Mouse (Mus musculus) kidney, postnatal 0 days (tissue): Measurements from ENCODE around the gene Fbxl17. TPM values are rescaled to one million over a fixed set of nuclear protein-coding genes. Genes with fewer than 3 reads are reported as not detected.

ENCODE experiments used
- ATAC-seq: fragments of 200-750 bp; cut with Nextera tagmentation; replicated peaks from 2 replicates; pipeline ENCODE4 v1.8.0; 2017; ENCODE audit warnings: low read depth, moderate number of reproducible peaks, moderate TSS enrichment, moderate library complexity; ENCODE audit not compliant: low FRiP score
- DNase-seq: peaks from one replicate; pipeline ENCODE4 v3.0.0-alpha.2; 2016; ENCODE audit warnings: low spot score
- H3K27ac ChIP-seq: fragments of 300-500 bp; sonication (generic); 2 replicates; pipeline ENCODE4 v1.5.1; 2014; ENCODE audit warnings: mild to moderate bottlenecking
- H3K27me3 ChIP-seq: fragments of 300-500 bp; sonication (generic); 2 replicates; pipeline ENCODE4 v1.6.1; 2014; ENCODE audit warnings: low read length, mixed read lengths; ENCODE audit not compliant: insufficient read depth
- H3K36me3 ChIP-seq: fragments of 300-500 bp; sonication (generic); 2 replicates; pipeline ENCODE4 v1.6.1; 2014; ENCODE audit warnings: low read length, mixed read lengths; ENCODE audit not compliant: insufficient read depth
- H3K4me1 ChIP-seq: fragments of 300-500 bp; sonication (generic); replicated peaks from 2 replicates; pipeline ENCODE4 v1.6.1; 2014; ENCODE audit warnings: antibody characterized with exemption, low read length, mixed read lengths; ENCODE audit not compliant: insufficient read depth
- H3K4me2 ChIP-seq: fragments of 300-500 bp; sonication (generic); 2 replicates; pipeline ENCODE4 v1.6.1; 2014; ENCODE audit warnings: mild to moderate bottlenecking, low read length, moderate library complexity, mixed read lengths
- H3K4me3 ChIP-seq: fragments of 300-500 bp; sonication (generic); replicated peaks from 2 replicates; pipeline ENCODE4 v1.5.1; 2014; ENCODE audit warnings: low read depth, low read length
- H3K9ac ChIP-seq: fragments of 300-500 bp; sonication (generic); 2 replicates; pipeline ENCODE4 v1.6.1; 2014; ENCODE audit warnings: low read depth, low read length
- H3K9me3 ChIP-seq: fragments of 300-500 bp; sonication (generic); replicated peaks from 2 replicates; pipeline ENCODE4 v1.6.1; 2016; ENCODE audit warnings: low read length, inconsistent platforms, mixed read lengths
- CTCF ChIP-seq: IDR thresholded peaks from 2 replicates; pipeline ENCODE4 v1.5.1; 2016; ENCODE audit warnings: antibody characterized with exemption, low read depth, mild to moderate bottlenecking, moderate library complexity
- WGBS: fragments of 180-500 bp; shearing (Covaris S2); extraction: QIAGEN DNeasy Blood & Tissue Kit; methylation state at CpG from one replicate; pipeline ENCODE4 v1.1.7; 2014; 5-methylcytosine and 5-hydroxymethylcytosine counted together
- polyA plus RNA-seq: library from polyadenylated mRNA; unstranded; fragments of >200 nt; fragmentation: Nextera tagmentation; extraction: Ambion mirVana; gene quantifications from 2 replicates; pipeline ENCODE4 v1.2.1, GENCODE M21; 2015

The Fbxl17 gene
- polyA plus RNA-seq, 1 experiment from 2014 or later, result 9.0 TPM

DNA sequence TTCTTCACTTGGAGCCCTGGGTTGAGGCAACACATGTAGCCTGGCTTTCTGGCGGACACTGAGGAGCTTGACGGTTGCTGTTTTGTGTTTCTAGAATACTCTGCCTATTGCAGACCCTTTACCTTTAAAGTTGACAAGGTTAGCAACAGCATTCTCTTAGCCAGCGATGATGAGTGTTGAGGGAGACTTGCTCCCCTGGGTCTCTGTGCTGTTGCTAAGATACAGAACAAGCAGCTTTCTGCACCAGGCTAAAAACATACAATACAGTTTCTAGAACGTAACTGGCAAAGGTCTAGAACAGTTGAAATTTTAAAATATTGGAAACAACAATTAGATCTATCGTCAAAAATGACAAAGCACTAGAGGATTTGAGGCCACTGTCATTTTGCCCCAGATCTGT lies 420.7 kb downstream of the Fbxl17 start:
- no peak for DNase-seq
- no peaks in the 10 kb centered on the region for H3K4me1 ChIP-seq
- no peak overlapping the region for H3K9ac ChIP-seq
- H3K27me3 ChIP-seq, result no peaks in the 10 kb centered on the region
- WGBS, result 89% methylated on average over 5 of the region's 5 CpGs
- no peak overlapping the region for H3K4me2 ChIP-seq
- no peaks in the 10 kb centered on the region for H3K36me3 ChIP-seq
- no peak overlapping the region for H3K27ac ChIP-seq
- no peak overlapping the region for H3K4me3 ChIP-seq
- no peak for TF ChIP-seq CTCF
- no peak for ATAC-seq
- no peaks in the 10 kb centered on the region for H3K9me3 ChIP-seq

DNA sequence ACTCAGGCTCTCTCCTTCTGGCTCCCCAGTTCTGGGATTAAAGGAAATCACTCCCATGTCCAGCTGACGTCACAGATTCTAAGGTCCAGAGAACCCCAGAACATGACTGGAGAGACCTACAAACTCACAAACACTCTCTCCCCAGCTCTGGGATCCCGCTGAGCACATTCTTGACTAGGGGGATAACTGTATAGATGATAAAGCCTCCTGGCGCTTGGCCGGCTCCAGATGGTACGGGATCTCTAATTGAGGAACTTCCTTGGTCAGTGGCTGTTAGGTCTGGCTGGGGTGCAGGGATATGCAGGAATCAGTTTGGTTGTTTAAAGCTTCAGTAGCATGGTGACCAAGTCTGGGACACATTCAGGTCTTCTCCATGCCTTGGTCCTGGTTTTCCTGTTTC lies 422.3 kb downstream of the Fbxl17 start:
- no peak for DNase-seq
- no peak for TF ChIP-seq CTCF
- H3K4me1 ChIP-seq, result no peaks in the 10 kb centered on the region
- no peak overlapping the region for H3K4me2 ChIP-seq
- no peaks in the 10 kb centered on the region for H3K27me3 ChIP-seq
- H3K27ac ChIP-seq, result no peak overlapping the region
- WGBS, result 79% methylated on average over 5 of the region's 5 CpGs
- ATAC-seq, result no peak
- no peaks in the 10 kb centered on the region for H3K36me3 ChIP-seq
- H3K9ac ChIP-seq, result no peak overlapping the region
- H3K4me3 ChIP-seq, result no peak overlapping the region
- no peaks in the 10 kb centered on the region for H3K9me3 ChIP-seq

DNA sequence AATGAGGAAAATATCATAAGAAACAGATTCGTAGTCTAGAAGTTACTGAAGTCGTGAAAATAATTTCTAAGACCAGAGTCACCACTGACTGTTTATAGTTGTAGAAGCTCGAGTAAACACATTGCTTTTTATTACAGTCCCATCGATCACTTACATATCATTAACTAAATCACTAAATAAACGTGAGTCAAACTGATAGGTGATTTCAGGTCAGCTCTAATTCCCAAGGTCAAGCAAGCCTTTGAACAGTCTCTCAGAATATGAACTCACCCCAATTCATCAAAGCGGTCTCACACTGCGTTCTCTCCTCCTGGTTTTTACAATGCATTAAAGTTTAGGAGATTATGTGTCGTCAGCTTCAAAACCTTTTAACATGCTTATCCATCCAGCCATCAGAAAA lies 423.2 kb downstream of the Fbxl17 start:
- Histone ChIP-seq H3K27me3 (no peaks in the 10 kb centered on the region), H3K4me2 (no peak overlapping the region), H3K9ac (no peak overlapping the region), H3K9me3 (no peaks in the 10 kb centered on the region), H3K36me3 (no peaks in the 10 kb centered on the region), H3K4me1 (no peaks in the 10 kb centered on the region), H3K4me3 (no peak overlapping the region), H3K27ac (no peak overlapping the region)
- DNase-seq (no peak), ATAC-seq (no peak)
- no peak for TF ChIP-seq CTCF
- WGBS, result 34% methylated on average over 8 of the region's 8 CpGs

DNA sequence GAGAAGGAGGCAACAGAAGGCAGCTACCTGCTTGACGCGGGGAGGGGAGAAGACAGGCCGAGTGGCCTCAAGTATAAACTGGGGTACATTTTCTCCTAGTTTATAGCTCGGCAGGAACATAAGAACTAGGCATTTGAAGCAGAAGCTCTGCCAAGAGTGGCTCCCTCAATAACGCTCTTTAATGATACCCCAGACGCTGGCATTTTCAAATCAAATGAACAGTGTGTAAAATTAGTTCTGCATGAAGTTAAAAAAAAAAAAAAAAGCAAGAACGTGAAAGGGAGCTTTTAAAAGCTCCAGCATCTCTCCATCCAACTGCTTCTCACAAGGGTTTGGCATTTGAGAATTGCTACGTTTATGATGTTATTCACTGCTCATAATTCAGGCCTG lies 423.8 kb downstream of the Fbxl17 start:
- Histone ChIP-seq H3K36me3 (no peaks in the 10 kb centered on the region), H3K9ac (no peak overlapping the region), H3K4me3 (no peak overlapping the region), H3K27me3 (no peaks in the 10 kb centered on the region), H3K27ac (no peak overlapping the region), H3K4me2 (no peak overlapping the region), H3K4me1 (no peaks in the 10 kb centered on the region), H3K9me3 (no peaks in the 10 kb centered on the region)
- TF ChIP-seq CTCF, result no peak
- DNase-seq (no peak), ATAC-seq (no peak)
- 57% methylated on average over 8 of the region's 8 CpGs for WGBS

DNA sequence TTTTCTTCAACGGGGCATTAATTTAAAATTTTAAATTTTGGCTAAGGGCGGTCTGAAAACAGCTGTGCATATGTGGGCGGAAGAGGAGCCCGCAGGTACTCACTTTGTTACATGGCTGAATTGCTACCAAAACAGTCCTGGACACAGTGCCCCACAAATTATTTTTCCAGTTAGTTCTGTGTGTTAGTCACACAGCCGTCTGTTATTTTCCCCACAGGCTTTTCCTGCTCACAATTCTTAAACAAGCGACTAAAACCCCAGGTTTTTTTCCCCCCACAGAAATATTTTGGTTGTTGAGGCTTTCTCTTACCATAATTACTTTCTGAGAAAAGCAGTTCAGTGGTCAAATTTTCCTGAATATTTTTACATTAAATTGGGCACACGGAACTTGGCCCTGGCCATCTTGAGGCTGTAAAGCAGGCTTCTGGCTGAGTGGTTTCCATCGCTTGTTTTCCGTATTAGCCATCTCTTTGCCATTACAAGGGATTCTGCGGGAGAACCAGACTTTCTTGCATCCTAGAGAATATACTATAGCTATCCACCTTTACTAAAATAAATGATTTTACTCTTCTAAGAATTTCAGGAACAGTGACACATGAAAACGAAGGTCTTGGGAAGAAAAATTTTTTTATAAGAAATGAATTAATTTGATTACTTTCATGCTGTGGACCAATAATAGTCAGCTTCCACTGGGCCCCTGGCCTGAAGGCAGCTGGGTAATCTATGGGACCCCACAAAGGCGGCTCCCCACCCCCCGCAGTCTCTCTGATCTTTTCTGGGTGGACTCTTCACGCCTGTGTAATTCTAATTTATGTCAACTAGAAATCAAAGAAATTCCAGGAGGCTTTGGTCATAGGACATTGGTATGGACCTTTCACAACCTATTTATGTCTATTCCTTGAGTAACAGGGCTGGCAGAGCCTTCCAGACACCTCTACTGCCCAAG lies 424.5 kb downstream of the Fbxl17 start:
- ATAC-seq (no peak), DNase-seq (peak; percentile 10)
- no peak overlapping the region for H3K9ac ChIP-seq
- no peak for TF ChIP-seq CTCF
- no peaks in the 10 kb centered on the region for H3K4me1 ChIP-seq
- WGBS, result 66% methylated on average over 14 of the region's 14 CpGs
- no peak overlapping the region for H3K27ac ChIP-seq
- H3K27me3 ChIP-seq, result no peaks in the 10 kb centered on the region
- H3K4me2 ChIP-seq, result no peak overlapping the region
- H3K9me3 ChIP-seq, result no peaks in the 10 kb centered on the region
- no peaks in the 10 kb centered on the region for H3K36me3 ChIP-seq
- no peak overlapping the region for H3K4me3 ChIP-seq

DNA sequence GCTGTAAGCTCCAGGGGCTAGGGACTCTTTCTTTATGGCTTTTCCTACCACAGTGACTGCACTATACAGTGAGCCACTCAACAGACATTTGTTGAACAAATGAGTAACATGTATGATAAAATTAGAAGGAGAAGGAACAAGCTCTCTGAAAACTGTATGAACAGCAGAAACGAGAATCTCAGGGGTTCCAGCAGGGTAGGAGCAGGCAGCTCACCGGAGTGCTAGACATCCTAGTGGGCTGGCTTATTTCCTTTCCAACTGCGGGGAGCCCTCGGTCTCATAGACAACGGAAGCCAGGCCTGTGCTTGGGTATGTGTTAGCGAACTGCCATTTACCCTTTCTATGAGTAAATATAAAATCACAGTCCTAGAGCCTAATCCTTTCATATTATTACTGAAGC lies 426.5 kb downstream of the Fbxl17 start:
- 83% methylated on average over 6 of the region's 6 CpGs for WGBS

More for the DNA sequence above, 426.5 kb downstream of the Fbxl17 start:
- H3K36me3 ChIP-seq, result no peaks in the 10 kb centered on the region
- no peaks in the 10 kb centered on the region for H3K27me3 ChIP-seq
- no peak for DNase-seq
- no peak for ATAC-seq
- H3K4me3 ChIP-seq, result no peak overlapping the region
- H3K9me3 ChIP-seq, result no peaks in the 10 kb centered on the region
- H3K4me2 ChIP-seq, result no peak overlapping the region
- no peak overlapping the region for H3K27ac ChIP-seq
- H3K9ac ChIP-seq, result no peak overlapping the region
- TF ChIP-seq CTCF, result no peak
- no peaks in the 10 kb centered on the region for H3K4me1 ChIP-seq
